Mouse (Mus musculus) right cerebral cortex, postnatal 10 days (tissue): ENCODE measurements at regions not wholly inside any gene's neighbourhood (a gene's known extent, or its start where the extent isn't known, plus 50 kb on each side); places are given as distances from the start of the nearest gene placed in this dataset.

ENCODE experiments used
- DNase-seq, 2 experiments: peaks; one replicate each; pipeline ENCODE4 v3.0.0; 2021; ENCODE audit warnings: low spot score in 2 of 2

- no peak for DNase-seq
Measured at GRCm38 (mm10) chr3:52802324-52802723, 214.7 kb downstream of the Cog6 start.

- DNase-seq, result no peak
Measured at GRCm38 (mm10) chr3:52801446-52801845, 215.6 kb downstream of the Cog6 start.

GRCm38 (mm10) chr3:52800673-52801072 lies 216.4 kb downstream of the Cog6 start:
- DNase-seq, result no peak

- DNase-seq, result no peak
Measured at GRCm38 (mm10) chr3:52797801-52798200, 219.2 kb downstream of the Cog6 start.

- no peak for DNase-seq
Measured at GRCm38 (mm10) chr3:52797164-52797563, 219.9 kb downstream of the Cog6 start.

GRCm38 (mm10) chr3:52794218-52794617 lies 222.8 kb downstream of the Cog6 start:
- DNase-seq, result no peak

- DNase-seq, result no peak
Measured at GRCm38 (mm10) chr3:52792801-52793200, 224.2 kb downstream of the Cog6 start.

GRCm38 (mm10) chr3:52792121-52792520 lies 224.9 kb downstream of the Cog6 start:
- no peak for DNase-seq

GRCm38 (mm10) chr3:52790942-52791341 lies 226.1 kb downstream of the Cog6 start:
- DNase-seq, result no peak

GRCm38 (mm10) chr3:52787964-52788760 lies 228.9 kb downstream of the Cog6 start:
- no peak for DNase-seq

GRCm38 (mm10) chr3:52785595-52785994 lies 231.4 kb downstream of the Cog6 start:
- DNase-seq, result no peak

- no peak for DNase-seq
Measured at GRCm38 (mm10) chr3:52784476-52784875, 232.6 kb downstream of the Cog6 start.

GRCm38 (mm10) chr3:52782576-52782975 lies 234.5 kb downstream of the Cog6 start:
- DNase-seq, result peak; percentile 51 to 60

GRCm38 (mm10) chr3:52781521-52781920 lies 235.5 kb downstream of the Cog6 start:
- DNase-seq, result no peak

- no peak for DNase-seq
Measured at GRCm38 (mm10) chr3:52780356-52780755, 236.7 kb downstream of the Cog6 start.

- no peak for DNase-seq
Measured at GRCm38 (mm10) chr3:52775875-52776274, 241.2 kb downstream of the Cog6 start.

GRCm38 (mm10) chr3:52775156-52775555 lies 241.9 kb downstream of the Cog6 start:
- no peak for DNase-seq

- DNase-seq, result no peak
Measured at GRCm38 (mm10) chr3:52774734-52775133, 242.3 kb downstream of the Cog6 start.

- no peak for DNase-seq
Measured at GRCm38 (mm10) chr3:52767276-52767675, 249.8 kb downstream of the Cog6 start.

- DNase-seq, result peak; percentile 59 to 61
Measured at GRCm38 (mm10) chr3:52766841-52767240, 250.2 kb downstream of the Cog6 start.

GRCm38 (mm10) chr3:52764166-52764565 lies 252.9 kb downstream of the Cog6 start:
- no peak for DNase-seq

- DNase-seq, result no peak
Measured at GRCm38 (mm10) chr3:52763660-52764059, 253.4 kb downstream of the Cog6 start.

- DNase-seq, result no peak
Measured at GRCm38 (mm10) chr3:52762549-52762948, 254.5 kb downstream of the Cog6 start.

- no peak for DNase-seq
Measured at GRCm38 (mm10) chr3:52759846-52760245, 257.2 kb downstream of the Cog6 start.
